Mouse (Mus musculus) kidney, adult 11 months (tissue): ENCODE data around the gene Zmym2.
"Not testable (repeated sequence)": the region's sequence is repeated elsewhere in the genome, so short reads cannot be mapped to it uniquely, and the experiment has no call there.

Source experiments
- DNase-seq: peaks from one replicate; pipeline ENCODE4 v3.0.0; 2022

Gene Zmym2

GRCm38 (mm10) chr14:56886594-56887513 lies at the start of gene Zmym2:
TSS of gene Zmym2 (plus strand) at chr14:56886653.
- peak; percentile 75 for DNase-seq

- peak; percentile 72 for DNase-seq
Observed at GRCm38 (mm10) chr14:56844033-56844432, 42.4 kb upstream of the Zmym2 start.

GRCm38 (mm10) chr14:56844507-56844906 lies 41.9 kb upstream of the Zmym2 start:
- DNase-seq: peak; percentile 74

- no peak for DNase-seq
Observed at GRCm38 (mm10) chr14:56848322-56848721, 38.1 kb upstream of the Zmym2 start.

- DNase-seq: peak; percentile 86
Observed at GRCm38 (mm10) chr14:56849681-56850080, 36.8 kb upstream of the Zmym2 start.

GRCm38 (mm10) chr14:56864041-56864440 lies 22.4 kb upstream of the Zmym2 start:
- DNase-seq: no peak

GRCm38 (mm10) chr14:56864641-56865040 lies 21.8 kb upstream of the Zmym2 start:
- DNase-seq: no peak

- DNase-seq: not testable (repeated sequence)
Observed at GRCm38 (mm10) chr14:56865112-56865511, 21.3 kb upstream of the Zmym2 start.

- no peak for DNase-seq
Observed at GRCm38 (mm10) chr14:56873525-56873924, 12.9 kb upstream of the Zmym2 start.

- DNase-seq: no peak
Observed at GRCm38 (mm10) chr14:56875586-56876159, 10.8 kb upstream of the Zmym2 start.

- DNase-seq: no peak
Observed at GRCm38 (mm10) chr14:56881271-56881670, 5.2 kb upstream of the Zmym2 start.

GRCm38 (mm10) chr14:56883431-56883830 lies 3.0 kb upstream of the Zmym2 start:
- DNase-seq: no peak

- DNase-seq: peak; percentile 82
Observed at GRCm38 (mm10) chr14:56885308-56885771, 1.1 kb upstream of the Zmym2 start.

- peak; percentile 87 for DNase-seq
Observed at GRCm38 (mm10) chr14:56885986-56886593, 363 bp upstream of the Zmym2 start.

GRCm38 (mm10) chr14:56887514-56887880 lies 1.0 kb downstream of the Zmym2 start:
- no peak for DNase-seq

- DNase-seq: peak; percentile 72
Observed at GRCm38 (mm10) chr14:56887887-56888286, 1.4 kb downstream of the Zmym2 start.

GRCm38 (mm10) chr14:56888416-56888815 lies 2.0 kb downstream of the Zmym2 start:
- DNase-seq: no peak

- DNase-seq: no peak
Observed at GRCm38 (mm10) chr14:56894417-56894816, 8.0 kb downstream of the Zmym2 start.

- DNase-seq: no peak
Observed at GRCm38 (mm10) chr14:56896521-56896920, 10.1 kb downstream of the Zmym2 start.

- DNase-seq: no peak
Observed at GRCm38 (mm10) chr14:56897475-56897874, 11.0 kb downstream of the Zmym2 start.

- DNase-seq: no peak
Observed at GRCm38 (mm10) chr14:56899656-56900055, 13.2 kb downstream of the Zmym2 start.

- DNase-seq: no peak
Observed at GRCm38 (mm10) chr14:56903039-56903438, 16.6 kb downstream of the Zmym2 start.

GRCm38 (mm10) chr14:56905696-56906095 lies 19.2 kb downstream of the Zmym2 start:
- DNase-seq: no peak

GRCm38 (mm10) chr14:56918532-56918931 lies 32.1 kb downstream of the Zmym2 start:
- no peak for DNase-seq
